Mouse (Mus musculus) adrenal gland, postnatal 4 days (tissue): ENCODE measurements around the gene Trim11. TPM values are rescaled to one million over a fixed set of nuclear protein-coding genes. Genes with fewer than 3 reads are reported as not detected.
"Not testable (repeated sequence)": the region's sequence is repeated elsewhere in the genome, so short reads cannot be mapped to it uniquely, and the experiment has no call there.

Experiments
- DNase-seq, 2 experiments: peaks; one replicate each; pipeline ENCODE4 v3.0.0; 2021 to 2022; ENCODE audit warnings: low spot score in 2 of 2, mixed read lengths in 2 of 2
- long read RNA-seq, 2 experiments: library from polyadenylated mRNA; stranded (forward); transcript quantifications; one replicate each; pipeline ENCODE4 v2.0.0; 2021
- total RNA-seq, 2 experiments: library from RNA; stranded (reverse); gene quantifications; 2 replicates each; pipeline ENCODE4 v1.2.3; 2021

Gene Trim11
- 10 to 100 TPM; 34.1 to 34.8 TPM for total RNA-seq
- long read RNA-seq, experiment 1, partial matches to known transcripts, result 2 of 31 reads
- long read RNA-seq, experiment 1, other reads (novel, unspliced or antisense), result 29 of 31 reads
- long read RNA-seq, experiment 2, partial matches to known transcripts, result 5 of 67 reads
- long read RNA-seq, experiment 2, other reads (novel, unspliced or antisense), result 62 of 67 reads

- peak in 1 of 2 experiments; percentile 21 for DNase-seq
Observed at GRCm38 (mm10) chr11:58978027-58978705, at the start of gene Trim11. Trim11 (plus strand) TSS chr11:58978093.

- no peak for DNase-seq
Observed at GRCm38 (mm10) chr11:58929055-58929454, 48.8 kb upstream of the Trim11 start.

GRCm38 (mm10) chr11:58929641-58930040 lies 48.3 kb upstream of the Trim11 start:
- no peak for DNase-seq

GRCm38 (mm10) chr11:58930254-58930653 lies 47.6 kb upstream of the Trim11 start:
- DNase-seq, result no peak

GRCm38 (mm10) chr11:58931576-58931975 lies 46.3 kb upstream of the Trim11 start:
- no peak for DNase-seq

- no peak for DNase-seq
Observed at GRCm38 (mm10) chr11:58937909-58938308, 40.0 kb upstream of the Trim11 start.

- DNase-seq, result peak; percentile 80 to 81
Observed at GRCm38 (mm10) chr11:58938322-58939087, 39.4 kb upstream of the Trim11 start, which contains the start of gene Rnf187. Rnf187 (minus strand) TSS chr11:58938916.

- DNase-seq, result no peak
Observed at GRCm38 (mm10) chr11:58939088-58939439, 38.8 kb upstream of the Trim11 start.

GRCm38 (mm10) chr11:58944136-58944535 lies 33.8 kb upstream of the Trim11 start:
- DNase-seq, result no peak

GRCm38 (mm10) chr11:58947306-58947705 lies 30.6 kb upstream of the Trim11 start:
- no peak for DNase-seq

- no peak for DNase-seq
Observed at GRCm38 (mm10) chr11:58947798-58948528, 29.9 kb upstream of the Trim11 start.

GRCm38 (mm10) chr11:58948542-58949479 lies 29.1 kb upstream of the Trim11 start, which contains the start of gene Hist3h2ba:
Hist3h2ba (plus strand) TSS chr11:58948920.
- DNase-seq, result no peak

GRCm38 (mm10) chr11:58949480-58950431 lies 28.1 kb upstream of the Trim11 start:
- no peak for DNase-seq

GRCm38 (mm10) chr11:58951210-58951609 lies 26.7 kb upstream of the Trim11 start:
- DNase-seq, result no peak

GRCm38 (mm10) chr11:58953351-58954169 lies 24.3 kb upstream of the Trim11 start:
- DNase-seq, result no peak

- DNase-seq, result not testable (repeated sequence)
Observed at GRCm38 (mm10) chr11:58954170-58954419, 23.8 kb upstream of the Trim11 start.

- DNase-seq, result peak; percentile 51 to 57
Observed at GRCm38 (mm10) chr11:58954420-58955142, 23.3 kb upstream of the Trim11 start, which contains the start of the genes Hist3h2a and Trim17. Hist3h2a (plus strand) TSS chr11:58954685. Trim17 (plus strand) TSS chr11:58954685.
